Mouse (Mus musculus) urinary bladder, postnatal 36 days (tissue): ENCODE measurements at regions not wholly inside any gene's neighbourhood (a gene's known extent, or its start where the extent isn't known, plus 50 kb on each side); places are given as distances from the start of the nearest gene placed in this dataset.

Experiments
- DNase-seq, 2 experiments: peaks; one replicate each; pipeline ENCODE4 v3.0.0; 2022; ENCODE audit warnings: low spot score in 2 of 2, mixed read lengths in 1 of 2

GRCm38 (mm10) chr7:71043128-71043527 is 308.2 kb downstream of the Gm10295 start:
- no peak for DNase-seq

- DNase-seq: no peak
Observed at GRCm38 (mm10) chr7:71041388-71041787, 309.9 kb downstream of the Gm10295 start.

- DNase-seq: no peak
Observed at GRCm38 (mm10) chr7:71040846-71041245, 310.4 kb downstream of the Gm10295 start.

- DNase-seq: peak; percentile 43 to 60
Observed at GRCm38 (mm10) chr7:71038537-71038936, 312.7 kb downstream of the Gm10295 start.

GRCm38 (mm10) chr7:71033121-71033520 is 318.2 kb downstream of the Gm10295 start:
- DNase-seq: no peak

- DNase-seq: no peak
Observed at GRCm38 (mm10) chr7:71023946-71024610, 327.2 kb downstream of the Gm10295 start.

GRCm38 (mm10) chr7:71023253-71023945 is 327.9 kb downstream of the Gm10295 start:
- no peak for DNase-seq
